Mouse (Mus musculus) forebrain, embryonic 13.5 days (tissue): ENCODE results near the gene Olfr1358. TPM values are rescaled to one million over a fixed set of nuclear protein-coding genes. Genes with fewer than 3 reads are reported as not detected.
"Not testable (repeated sequence)": the region's sequence is repeated elsewhere in the genome, so short reads cannot be mapped to it uniquely, and the experiment has no call there.

ENCODE experiments used
- ATAC-seq: fragments of 200-750 bp; cut with Nextera tagmentation; 2 replicates; pipeline ENCODE4 v1.8.0; 2017
- H3K27ac ChIP-seq: fragments of 300-500 bp; sonication (generic); 2 replicates; pipeline ENCODE4 v1.5.1; 2015; ENCODE audit warnings: inconsistent platforms, mild to moderate bottlenecking, moderate library complexity
- H3K27me3 ChIP-seq: fragments of 300-500 bp; sonication (generic); 2 replicates; pipeline ENCODE4 v1.6.1; 2015; ENCODE audit warnings: mild to moderate bottlenecking, inconsistent platforms
- H3K36me3 ChIP-seq: fragments of 300-500 bp; sonication (generic); 2 replicates; pipeline ENCODE4 v1.6.1; 2015; ENCODE audit warnings: mild to moderate bottlenecking, inconsistent platforms; ENCODE audit not compliant: poor library complexity, severe bottlenecking
- H3K4me1 ChIP-seq: fragments of 300-500 bp; sonication (generic); 2 replicates; pipeline ENCODE4 v1.6.1; 2015; ENCODE audit warnings: inconsistent platforms
- H3K4me2 ChIP-seq: fragments of 300-500 bp; sonication (generic); 2 replicates; pipeline ENCODE4 v1.6.1; 2015; ENCODE audit warnings: inconsistent platforms, mild to moderate bottlenecking, moderate library complexity
- H3K4me3 ChIP-seq: fragments of 300-500 bp; sonication (generic); 2 replicates; pipeline ENCODE4 v1.5.1; 2015; ENCODE audit warnings: mild to moderate bottlenecking, inconsistent platforms
- H3K9ac ChIP-seq: fragments of 300-500 bp; sonication (generic); 2 replicates; pipeline ENCODE4 v1.6.1; 2015; ENCODE audit warnings: mild to moderate bottlenecking, inconsistent platforms
- H3K9me3 ChIP-seq: fragments of 300-500 bp; sonication (generic); replicated peaks from 2 replicates; pipeline ENCODE4 v1.6.1; 2016; ENCODE audit warnings: inconsistent platforms
- WGBS: fragments of 180-500 bp; shearing (Covaris S2); methylation state at CpG from one replicate; pipeline ENCODE4 v1.1.7; 2015; 5-methylcytosine and 5-hydroxymethylcytosine counted together
- polyA plus RNA-seq: library from polyadenylated mRNA; unstranded; fragments of >200 nt; fragmentation: Nextera tagmentation; extraction: Ambion mirVana; gene quantifications from 2 replicates; pipeline ENCODE4 v1.2.1, GENCODE M21; 2015

The Olfr1358 gene
- not detected in 2 replicates for polyA plus RNA-seq

DNA sequence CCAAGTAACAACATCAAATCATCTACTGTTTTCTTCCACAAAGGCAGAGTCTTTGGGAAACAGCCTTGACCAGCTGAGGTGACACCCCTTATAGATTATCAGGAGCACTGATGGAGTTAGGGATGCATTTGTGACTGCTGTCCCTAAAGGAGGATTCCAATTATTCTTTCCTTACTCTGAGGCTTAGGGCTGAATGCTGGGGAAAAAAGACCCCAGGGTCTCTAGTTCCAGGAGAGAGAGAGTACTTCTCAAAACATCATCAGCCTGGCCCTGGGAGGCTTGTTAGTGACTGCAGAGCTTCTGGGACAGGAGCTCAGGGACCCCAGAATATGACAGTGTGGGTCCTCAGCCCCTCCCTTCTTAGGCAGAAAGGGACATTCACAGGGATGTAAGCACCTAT, at the start of gene Olfr1358:
TSS of gene Olfr1358 (plus strand) at position 301 of the 400 bp plus-strand sequence.
- no peak within 1 kb of the TSS for H3K27ac ChIP-seq
- H3K4me1 ChIP-seq, result no peaks in the 10 kb centered on the region
- no peak within 1 kb of the TSS for H3K4me2 ChIP-seq
- no peaks in the 10 kb centered on the region for H3K9me3 ChIP-seq
- H3K27me3 ChIP-seq, result no peaks in the 10 kb centered on the region
- H3K4me3 ChIP-seq, result no peak within 1 kb of the TSS
- H3K9ac ChIP-seq, result no peak within 1 kb of the TSS
- H3K36me3 ChIP-seq, result no peaks in the 10 kb centered on the region
- ATAC-seq, result no peak

GRCm38 (mm10) chr10:78467761-78468310, 49.4 kb upstream of the Olfr1358 start:
- Histone ChIP-seq H3K4me3 (no peak overlapping the region), H3K36me3 (no peaks in the 10 kb centered on the region), H3K27ac (no peak overlapping the region), H3K9ac (no peak overlapping the region), H3K4me1 (peaks cover 27% of the 10 kb centered on the region), H3K9me3 (no peaks in the 10 kb centered on the region), H3K27me3 (no peaks in the 10 kb centered on the region), H3K4me2 (no peak overlapping the region)
- 59% methylated on average over 2 of the region's 2 CpGs for WGBS
- no peak for ATAC-seq

DNA sequence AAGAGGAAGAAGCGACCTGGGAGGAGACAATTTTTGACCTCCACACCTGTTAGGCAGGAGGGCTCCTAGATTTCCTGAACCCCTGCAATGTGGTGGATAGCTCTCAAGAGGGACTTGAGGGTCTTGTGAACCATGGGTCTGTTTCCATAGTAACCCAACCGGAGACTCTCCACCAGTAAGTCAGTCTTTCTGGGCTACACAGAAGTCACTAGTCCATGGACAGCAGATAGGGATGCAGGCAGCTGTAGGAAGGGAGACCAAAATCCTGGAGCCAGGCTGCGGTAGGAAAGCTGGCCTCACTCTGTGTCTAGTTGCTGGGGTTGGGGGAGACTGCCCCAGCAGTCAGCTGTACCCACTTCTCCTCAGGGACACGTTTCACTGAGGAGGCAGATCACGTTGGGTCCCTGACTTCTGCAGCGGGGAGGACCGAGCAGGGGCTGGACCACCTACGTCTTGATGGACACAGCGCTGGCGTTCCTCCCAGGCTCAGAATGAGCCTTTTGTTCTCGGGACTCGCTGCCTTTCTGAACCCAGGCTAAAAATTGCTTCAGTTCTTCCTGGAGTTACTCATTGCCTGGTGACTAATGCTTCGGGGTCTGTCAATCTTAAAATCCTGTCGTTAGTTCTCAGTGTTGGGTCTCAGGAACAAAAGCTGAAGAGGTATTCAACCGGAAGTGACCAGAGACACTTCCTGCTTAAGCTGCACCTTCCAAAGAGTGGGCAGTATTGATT, 46.5 kb upstream of the Olfr1358 start:
- 28% methylated on average over 15 of the region's 15 CpGs for WGBS
- no peak overlapping the region for H3K27ac ChIP-seq

GRCm38 (mm10) chr10:78472046-78472445, 45.2 kb upstream of the Olfr1358 start:
- WGBS, result 71% methylated on average over 3 of the region's 3 CpGs
- peaks cover 6% of the 10 kb centered on the region; the same call in 1 of the 2 replicates for H3K4me1 ChIP-seq
- peaks cover 4% of the 10 kb centered on the region; the same call in 1 of the 2 replicates for H3K27me3 ChIP-seq
- H3K4me3 ChIP-seq, result no peak overlapping the region
- no peak for ATAC-seq
- no peak overlapping the region for H3K4me2 ChIP-seq
- no peak overlapping the region for H3K27ac ChIP-seq
- no peak overlapping the region for H3K9ac ChIP-seq
- H3K36me3 ChIP-seq, result no peaks in the 10 kb centered on the region
- H3K9me3 ChIP-seq, result no peaks in the 10 kb centered on the region

More for the DNA sequence above, 46.5 kb upstream of the Olfr1358 start:
- Histone ChIP-seq H3K36me3 (no peaks in the 10 kb centered on the region), H3K27me3 (peaks cover 4% of the 10 kb centered on the region; the same call in 1 of the 2 replicates), H3K9ac (no peak overlapping the region; the same call in 1 of the 2 replicates), H3K4me2 (peak overlapping the region; percentile 33), H3K4me3 (no peak overlapping the region), H3K9me3 (no peaks in the 10 kb centered on the region), H3K4me1 (peaks cover 6% of the 10 kb centered on the region; the same call in 1 of the 2 replicates)
- ATAC-seq, result no peak

- Histone ChIP-seq H3K9me3 (no peaks in the 10 kb centered on the region), H3K27me3 (peaks cover 4% of the 10 kb centered on the region; the same call in 1 of the 2 replicates), H3K27ac (no peak overlapping the region), H3K4me1 (peaks cover 6% of the 10 kb centered on the region; the same call in 1 of the 2 replicates), H3K4me2 (no peak overlapping the region), H3K4me3 (no peak overlapping the region), H3K9ac (no peak overlapping the region), H3K36me3 (no peaks in the 10 kb centered on the region)
- WGBS, result 71% methylated on average over 5 of the region's 5 CpGs
- ATAC-seq, result no peak
Observed at GRCm38 (mm10) chr10:78473434-78473833, 43.8 kb upstream of the Olfr1358 start.

GRCm38 (mm10) chr10:78474759-78475158, 42.5 kb upstream of the Olfr1358 start:
- H3K9me3 ChIP-seq, result no peaks in the 10 kb centered on the region
- H3K27me3 ChIP-seq, result peaks cover 4% of the 10 kb centered on the region; the same call in 1 of the 2 replicates
- WGBS, result 69% methylated on average over 8 of the region's 8 CpGs
- no peak for ATAC-seq
- H3K4me1 ChIP-seq, result peaks cover 6% of the 10 kb centered on the region; the same call in 1 of the 2 replicates
- no peak overlapping the region for H3K27ac ChIP-seq
- no peaks in the 10 kb centered on the region for H3K36me3 ChIP-seq
- H3K9ac ChIP-seq, result no peak overlapping the region
- no peak overlapping the region for H3K4me2 ChIP-seq
- no peak overlapping the region for H3K4me3 ChIP-seq

DNA sequence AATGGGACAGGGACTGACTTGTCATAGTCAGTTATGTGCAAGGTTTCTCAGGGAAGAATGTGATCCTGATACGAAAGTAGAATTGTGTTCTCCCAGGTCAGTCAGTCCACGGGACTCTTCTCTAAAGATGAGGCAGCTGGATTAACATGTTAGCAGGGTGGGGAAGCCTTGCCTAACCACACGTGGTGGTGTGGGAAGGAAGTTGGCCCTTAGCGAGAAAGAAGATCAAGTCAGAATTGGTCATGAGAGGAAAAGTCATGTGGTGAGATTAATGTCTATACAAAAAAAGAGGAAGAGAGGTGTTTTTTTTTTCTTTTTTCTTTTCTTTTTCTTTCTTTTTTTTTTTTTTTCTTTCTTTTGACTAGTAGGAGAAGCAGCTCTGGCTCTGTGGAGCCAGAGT, 40.4 kb upstream of the Olfr1358 start:
- H3K4me1 ChIP-seq, result peaks cover 5% of the 10 kb centered on the region
- WGBS, result 76% methylated on average over 4 of the region's 4 CpGs
- no peaks in the 10 kb centered on the region for H3K9me3 ChIP-seq
- H3K27ac ChIP-seq, result no peak overlapping the region
- H3K36me3 ChIP-seq, result no peaks in the 10 kb centered on the region
- peaks cover 6% of the 10 kb centered on the region; the same call in 1 of the 2 replicates for H3K27me3 ChIP-seq
- H3K4me3 ChIP-seq, result no peak overlapping the region
- no peak overlapping the region for H3K9ac ChIP-seq
- no peak overlapping the region for H3K4me2 ChIP-seq
- no peak for ATAC-seq

GRCm38 (mm10) chr10:78480954-78481927, 36.0 kb upstream of the Olfr1358 start:
- Histone ChIP-seq H3K4me3 (peak overlapping the region; percentile 51), H3K36me3 (no peaks in the 10 kb centered on the region), H3K9me3 (no peaks in the 10 kb centered on the region), H3K27ac (no peak overlapping the region), H3K4me1 (peaks cover 10% of the 10 kb centered on the region), H3K4me2 (peak overlapping the region; percentile 81), H3K27me3 (peaks cover 13% of the 10 kb centered on the region), H3K9ac (peak overlapping the region; percentile 64)
- 38% methylated on average over 21 of the region's 21 CpGs for WGBS
- ATAC-seq, result no peak; the same call in 1 of the 2 replicates

DNA sequence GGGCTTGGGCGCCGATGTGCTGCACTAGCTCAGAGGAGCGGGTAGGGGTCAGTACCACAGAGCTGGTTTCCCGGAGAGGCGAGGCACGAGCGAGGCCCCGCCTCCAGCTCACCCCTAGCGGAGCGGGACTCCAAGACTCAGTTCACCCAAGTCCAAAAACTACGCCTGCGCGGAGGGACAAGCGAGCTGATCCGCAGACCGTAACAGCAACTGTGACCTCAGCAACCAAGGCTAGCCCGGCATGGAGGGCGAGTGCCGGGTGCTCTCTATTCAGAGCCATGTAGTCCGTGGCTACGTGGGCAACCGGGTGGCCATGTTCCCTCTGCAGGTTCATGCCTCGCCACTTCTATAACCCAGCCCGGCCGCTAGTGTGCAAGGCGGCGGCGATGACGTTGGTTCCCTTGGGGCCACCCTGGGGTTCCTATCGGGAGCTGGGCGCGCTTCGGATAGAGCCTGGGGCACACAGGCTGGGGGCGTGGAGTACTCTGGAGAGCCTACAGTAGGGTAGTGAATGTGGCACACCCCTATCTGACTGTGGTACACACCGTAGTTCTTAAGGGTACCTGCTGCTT, 35.2 kb upstream of the Olfr1358 start:
- H3K4me2 ChIP-seq, result peak overlapping the region; percentile 81
- no peaks in the 10 kb centered on the region for H3K36me3 ChIP-seq
- H3K4me1 ChIP-seq, result peaks cover 10% of the 10 kb centered on the region
- peaks cover 19% of the 10 kb centered on the region for H3K27me3 ChIP-seq
- H3K27ac ChIP-seq, result no peak overlapping the region
- ATAC-seq, result peak; percentile 96
- H3K9me3 ChIP-seq, result no peaks in the 10 kb centered on the region
- WGBS, result under 1% methylated on average over 35 of the region's 35 CpGs
- H3K4me3 ChIP-seq, result peak overlapping the region; percentile 51
- H3K9ac ChIP-seq, result peak overlapping the region; percentile 64

DNA sequence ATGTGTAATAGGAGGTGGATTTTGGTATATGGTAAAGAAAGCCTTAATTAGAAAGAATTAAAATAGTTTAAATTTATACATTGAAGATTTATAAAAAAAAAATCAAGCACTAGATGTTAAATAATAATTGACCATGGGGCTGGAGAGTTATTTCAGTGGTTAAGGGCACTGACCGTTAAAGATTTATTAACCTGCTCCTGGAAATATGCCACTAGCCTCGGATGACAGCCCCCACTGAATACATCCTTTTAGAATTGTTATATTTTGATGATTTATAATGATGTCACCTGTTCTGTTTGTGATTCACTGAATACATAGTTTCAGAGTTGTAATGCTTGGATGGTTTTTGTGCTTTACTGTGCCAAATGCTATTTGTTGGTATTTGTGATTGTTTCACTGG, 31.9 kb upstream of the Olfr1358 start:
- peaks cover 19% of the 10 kb centered on the region for H3K27me3 ChIP-seq
- H3K4me3 ChIP-seq, H3K36me3 ChIP-seq, H3K4me1 ChIP-seq, H3K9me3 ChIP-seq, ATAC-seq, H3K9ac ChIP-seq, H3K4me2 ChIP-seq, H3K27ac ChIP-seq: not testable (repeated sequence)
- WGBS, result 72% methylated on average over 2 of the region's 2 CpGs

DNA sequence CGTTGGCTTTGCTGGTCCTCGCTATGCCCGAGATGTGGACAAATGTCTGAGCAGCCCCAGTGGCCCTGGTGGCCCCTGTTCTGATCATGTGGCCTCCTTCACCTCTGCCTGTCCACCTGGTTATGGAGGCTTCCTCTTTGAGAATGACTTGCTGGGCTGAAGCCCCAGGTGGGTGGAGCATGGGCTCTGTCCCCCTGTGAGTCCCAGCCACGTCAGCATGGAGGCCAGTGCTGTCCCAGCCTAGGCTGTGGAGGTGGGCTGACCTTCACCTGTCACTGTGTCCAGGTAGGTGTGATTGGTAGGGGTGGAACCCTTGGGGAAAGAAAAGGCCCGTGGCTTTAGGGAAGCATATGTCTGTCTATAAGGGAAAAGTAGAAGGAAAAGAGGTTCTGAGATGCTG, 30.4 kb upstream of the Olfr1358 start:
- no peak overlapping the region for H3K4me2 ChIP-seq
- 0 out of 2 replicates have a peak, but pooled peaks cover 5% of the 10 kb centered on the region for H3K4me1 ChIP-seq
- no peak overlapping the region for H3K9ac ChIP-seq
- WGBS, result 66% methylated on average over 5 of the region's 5 CpGs
- H3K36me3 ChIP-seq, result no peaks in the 10 kb centered on the region
- no peaks in the 10 kb centered on the region for H3K9me3 ChIP-seq
- no peak overlapping the region for H3K4me3 ChIP-seq
- H3K27ac ChIP-seq, result no peak overlapping the region
- no peak for ATAC-seq
- peaks cover 16% of the 10 kb centered on the region for H3K27me3 ChIP-seq
